Mouse (Mus musculus) left cerebral cortex, adult 9 months (tissue): ENCODE measurements at regions not wholly inside any gene's neighbourhood (a gene's known extent, or its start where the extent isn't known, plus 50 kb on each side); places are given as distances from the start of the nearest gene placed in this dataset.
"Not testable (repeated sequence)": the region's sequence is repeated elsewhere in the genome, so short reads cannot be mapped to it uniquely, and the experiment has no call there.

Source experiments
- DNase-seq, 2 experiments: peaks; one replicate each; pipeline ENCODE4 v3.0.0; 2022; ENCODE audit warnings: low spot score in 2 of 2

GRCm38 (mm10) chr15:96031085-96031780, 240.6 kb downstream of the Ano6 start:
- DNase-seq = no peak

GRCm38 (mm10) chr15:96035273-96035672, 244.6 kb downstream of the Ano6 start:
- no peak for DNase-seq

GRCm38 (mm10) chr15:96045561-96045960, 241.8 kb upstream of the Arid2 start:
- DNase-seq = no peak

GRCm38 (mm10) chr15:96046651-96047050, 240.7 kb upstream of the Arid2 start:
- no peak for DNase-seq

- no peak for DNase-seq
Observed at GRCm38 (mm10) chr15:96050416-96050815, 236.9 kb upstream of the Arid2 start.

GRCm38 (mm10) chr15:96052586-96052985, 234.7 kb upstream of the Arid2 start:
- DNase-seq = no peak

GRCm38 (mm10) chr15:96055361-96055760, 232.0 kb upstream of the Arid2 start:
- no peak for DNase-seq

- no peak for DNase-seq
Observed at GRCm38 (mm10) chr15:96055796-96056473, 231.4 kb upstream of the Arid2 start.

- no peak for DNase-seq
Observed at GRCm38 (mm10) chr15:96059623-96060022, 227.7 kb upstream of the Arid2 start.

- no peak for DNase-seq
Observed at GRCm38 (mm10) chr15:96064499-96065217, 222.7 kb upstream of the Arid2 start.

GRCm38 (mm10) chr15:96075615-96076014, 211.7 kb upstream of the Arid2 start:
- no peak for DNase-seq

- DNase-seq = no peak
Observed at GRCm38 (mm10) chr15:96077756-96078155, 209.6 kb upstream of the Arid2 start.

GRCm38 (mm10) chr15:96078580-96078979, 208.7 kb upstream of the Arid2 start:
- no peak for DNase-seq

GRCm38 (mm10) chr15:96089676-96090075, 197.6 kb upstream of the Arid2 start:
- DNase-seq = no peak

- no peak for DNase-seq
Observed at GRCm38 (mm10) chr15:96096438-96096837, 190.9 kb upstream of the Arid2 start.

GRCm38 (mm10) chr15:96098821-96099220, 188.5 kb upstream of the Arid2 start:
- no peak for DNase-seq

- not testable (repeated sequence) for DNase-seq
Observed at GRCm38 (mm10) chr15:96099844-96100640, 187.3 kb upstream of the Arid2 start.

GRCm38 (mm10) chr15:96103737-96104136, 183.6 kb upstream of the Arid2 start:
- no peak for DNase-seq

- DNase-seq = no peak
Observed at GRCm38 (mm10) chr15:96107503-96107902, 179.8 kb upstream of the Arid2 start.

- no peak for DNase-seq
Observed at GRCm38 (mm10) chr15:96113091-96113490, 174.2 kb upstream of the Arid2 start.

- DNase-seq = no peak
Observed at GRCm38 (mm10) chr15:96114616-96115015, 172.7 kb upstream of the Arid2 start.

GRCm38 (mm10) chr15:96115196-96115595, 172.1 kb upstream of the Arid2 start:
- peak in 1 of 2 experiments; percentile 40 for DNase-seq
